Mouse (Mus musculus) A20 (cell line): ENCODE data around the gene Palm2.

ENCODE experiments used
- DNase-seq: peaks from one replicate; pipeline ENCODE4 v3.0.0-alpha.2; 2011; ENCODE audit warnings: low read depth, low spot score

Palm2 gene

GRCm38 (mm10) chr4:57513241-57513933 lies 79.3 kb downstream of the Palm2 start:
- DNase-seq, result no peak

GRCm38 (mm10) chr4:57514003-57514937 lies 80.2 kb downstream of the Palm2 start:
- no peak for DNase-seq

DNA sequence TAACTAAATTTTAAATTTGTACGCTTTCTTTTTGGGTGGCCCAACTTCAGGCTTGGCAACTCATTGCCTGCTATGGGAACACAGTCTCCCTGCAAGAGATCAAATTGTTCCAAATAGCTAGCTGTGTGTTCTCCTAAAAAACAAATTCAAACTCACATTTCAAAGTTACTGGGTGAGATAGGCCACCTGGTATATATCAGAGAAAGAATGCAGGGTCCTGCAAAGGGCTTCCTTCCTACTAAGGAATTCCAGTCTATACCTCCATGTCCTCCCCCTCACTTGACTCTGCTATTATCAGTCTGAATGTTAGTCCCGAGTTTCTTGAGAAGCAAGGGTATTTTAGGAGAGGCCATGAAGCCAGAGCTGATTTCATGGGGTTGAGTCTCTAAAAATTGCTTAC lies 81.3 kb downstream of the Palm2 start:
- no peak for DNase-seq

DNA sequence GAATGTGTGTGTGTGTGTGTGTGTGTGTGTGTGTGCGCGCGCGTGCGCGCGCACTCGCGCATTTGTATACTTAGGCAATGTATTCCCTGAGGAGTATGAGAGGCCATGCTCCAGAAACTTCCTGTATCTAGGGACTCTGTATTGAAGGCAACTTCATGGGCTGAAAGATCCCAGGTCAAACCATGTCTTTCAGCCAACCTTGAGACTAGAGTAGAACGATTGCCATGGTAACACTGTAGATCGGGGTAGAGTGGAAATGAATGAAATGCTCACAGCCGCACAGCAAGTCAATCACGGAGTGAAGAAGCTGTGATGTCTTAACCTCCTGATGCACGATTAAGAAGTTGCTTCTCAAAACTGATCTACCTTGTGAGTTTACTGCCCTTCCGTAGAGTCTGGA lies 89.4 kb downstream of the Palm2 start:
- no peak for DNase-seq

DNA sequence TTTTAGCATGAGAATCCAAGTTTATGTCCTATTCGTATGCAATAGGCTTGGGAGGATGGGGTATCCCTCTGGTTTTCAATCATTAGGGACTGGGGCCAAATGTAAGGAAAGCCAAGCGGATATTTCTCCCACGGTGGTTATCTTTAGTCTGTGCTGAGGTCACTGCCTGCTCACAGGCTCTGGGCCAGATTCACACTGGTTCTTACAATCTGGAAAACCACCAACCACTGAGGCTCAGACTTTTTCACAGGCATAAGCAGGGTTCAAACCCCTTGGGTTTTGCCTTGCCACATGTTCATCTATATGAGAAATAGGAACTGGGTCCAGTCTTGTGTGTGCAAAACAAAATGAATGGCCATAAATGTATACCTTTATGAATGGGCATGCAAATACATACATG lies 90.4 kb downstream of the Palm2 start:
- DNase-seq, result no peak

- DNase-seq, result no peak
These were observed 91.4 kb downstream of the Palm2 start for GRCm38 (mm10) chr4:57525221-57526011.

DNA sequence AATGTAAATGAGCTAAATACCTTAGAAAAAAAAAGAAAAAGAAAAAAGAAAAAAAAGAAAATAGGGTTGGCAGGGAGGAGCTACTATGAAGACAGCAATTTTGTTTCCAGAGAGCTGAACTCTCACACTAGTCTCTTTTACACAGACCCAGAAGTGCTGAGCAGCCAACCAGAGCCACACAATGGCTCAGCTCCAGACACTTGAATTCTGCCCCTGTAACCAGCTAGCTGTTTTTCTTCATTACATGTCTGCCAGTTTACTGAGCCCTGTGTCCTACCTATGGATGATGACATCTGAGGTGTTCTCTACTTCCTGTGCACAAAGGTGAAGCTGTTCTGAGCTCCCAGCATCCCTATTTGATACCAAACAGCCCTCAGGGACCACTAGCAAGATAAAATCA lies 94.2 kb downstream of the Palm2 start:
- no peak for DNase-seq

DNA sequence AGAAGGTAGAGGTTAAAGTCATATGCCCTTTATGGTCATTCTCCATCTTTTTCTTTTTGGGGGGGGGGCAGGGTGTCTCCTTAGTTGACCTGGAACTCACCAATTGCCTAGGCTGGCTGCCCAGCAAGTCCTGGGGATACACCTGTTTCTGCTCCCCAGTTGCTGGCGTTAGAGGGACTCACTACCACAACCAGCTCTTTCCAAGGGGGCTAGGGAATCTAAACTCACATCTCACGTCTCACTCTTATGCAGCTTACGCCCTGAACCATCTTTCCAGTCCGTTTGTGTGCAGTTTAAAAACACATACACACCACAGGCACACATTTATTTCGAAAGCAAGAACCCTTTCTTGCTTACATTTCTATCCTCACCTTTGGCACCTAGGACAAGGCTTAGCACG lies 99.6 kb downstream of the Palm2 start:
- no peak for DNase-seq

DNA sequence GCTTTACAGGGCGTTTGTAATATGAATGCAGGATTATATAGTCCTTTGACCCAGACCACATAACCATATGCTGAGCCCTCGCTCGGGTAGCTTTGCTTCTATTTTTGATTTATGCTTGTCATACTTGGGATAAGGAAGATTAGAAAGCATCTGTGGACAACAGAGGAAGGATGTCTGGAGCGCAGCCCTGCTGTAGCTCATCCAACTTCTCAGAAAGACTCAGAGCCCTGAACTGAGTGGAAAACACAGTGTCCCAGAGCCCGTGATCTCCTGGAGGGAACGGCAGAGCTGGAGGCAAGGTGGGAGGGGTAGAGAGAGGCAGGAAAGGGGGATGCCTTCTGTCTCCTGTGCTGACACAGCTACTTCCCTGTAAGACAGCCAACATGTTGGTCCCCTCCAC lies 100.2 kb downstream of the Palm2 start:
- DNase-seq, result no peak

GRCm38 (mm10) chr4:57535087-57535486 lies 101.0 kb downstream of the Palm2 start:
- peak; percentile 24 for DNase-seq

- DNase-seq, result no peak
These were observed 104.1 kb downstream of the Palm2 start for GRCm38 (mm10) chr4:57538029-57538688.

- no peak for DNase-seq
These were observed 109.7 kb downstream of the Palm2 start for GRCm38 (mm10) chr4:57543692-57544256.

DNA sequence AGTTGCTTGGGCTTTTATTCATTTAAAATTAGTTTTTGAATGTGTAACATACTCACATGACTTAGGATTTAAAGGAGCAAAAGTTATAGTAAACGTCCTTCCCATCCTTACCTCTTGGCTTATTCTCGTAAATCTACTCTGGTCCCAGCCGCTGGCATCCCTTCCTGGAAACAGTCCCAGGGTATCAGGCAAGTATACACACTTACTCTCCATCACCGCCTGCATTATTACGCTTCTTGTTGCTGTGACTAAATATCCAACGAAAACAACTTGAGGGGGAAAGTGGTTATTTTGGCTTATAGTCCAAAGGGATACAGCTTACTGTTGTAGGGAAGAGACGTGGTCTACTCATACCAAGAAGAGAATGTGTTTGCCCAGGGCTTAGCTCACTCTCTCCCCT lies 113.7 kb downstream of the Palm2 start:
- no peak for DNase-seq

DNA sequence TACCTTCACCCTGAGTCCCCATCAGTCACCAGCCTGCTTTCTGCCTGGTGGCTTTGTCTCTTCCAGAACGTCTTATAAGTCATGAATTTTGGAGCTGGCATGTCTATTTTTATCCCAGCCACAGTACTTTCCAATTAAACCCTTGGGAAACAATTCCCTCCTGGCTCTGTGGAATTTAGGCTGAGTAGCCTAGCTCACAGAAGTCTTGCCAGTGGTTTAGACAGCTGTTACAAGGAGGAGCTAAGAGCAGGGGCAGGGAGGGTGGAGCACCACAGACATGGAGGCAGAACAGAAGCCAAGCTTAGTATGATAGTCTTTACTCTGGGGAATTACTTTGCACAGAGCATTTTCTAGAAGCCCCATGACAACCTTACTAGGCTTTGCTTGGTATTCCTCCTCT lies 116.2 kb downstream of the Palm2 start:
- DNase-seq, result no peak

GRCm38 (mm10) chr4:57557102-57557501 lies 123.1 kb downstream of the Palm2 start:
- DNase-seq, result no peak

DNA sequence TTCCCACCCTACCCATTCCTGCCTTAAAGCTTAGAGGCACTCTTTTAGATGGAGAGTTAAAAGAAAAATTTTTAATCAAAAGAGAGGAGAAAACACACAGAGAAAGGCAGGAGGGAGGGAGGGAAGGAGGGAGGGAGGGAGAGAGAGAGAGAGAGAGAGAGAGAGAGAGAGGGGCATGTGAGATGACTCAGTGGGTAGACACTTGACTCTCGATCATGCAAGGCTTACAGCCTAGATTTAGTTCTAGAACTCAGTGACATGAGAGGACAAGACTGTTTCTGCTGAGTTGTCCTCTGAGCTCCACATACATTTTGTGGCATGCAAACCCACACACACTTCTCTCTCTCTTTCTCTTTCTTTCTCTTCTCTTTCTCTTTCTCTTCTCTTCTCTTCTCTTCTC lies 125.4 kb downstream of the Palm2 start:
- no peak for DNase-seq

DNA sequence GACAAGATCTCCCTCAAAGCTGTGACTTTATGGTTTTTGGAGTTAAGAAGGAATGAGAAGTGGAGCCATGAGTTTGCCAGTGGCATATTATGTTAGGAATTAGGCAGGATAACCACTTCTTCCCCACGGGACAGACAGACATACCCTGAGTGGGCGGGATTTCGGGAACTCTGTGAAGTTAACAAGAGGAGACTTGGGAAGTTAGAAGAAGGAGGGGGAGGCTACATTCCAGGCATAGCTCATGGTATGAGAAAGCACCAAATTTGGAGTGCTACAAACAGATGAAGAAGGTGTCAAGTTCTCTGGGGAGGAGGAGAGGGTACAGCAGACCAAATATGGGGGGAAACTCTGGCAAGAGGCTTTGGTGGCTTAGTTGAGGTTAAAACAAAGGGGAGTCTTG lies 126.0 kb downstream of the Palm2 start:
- no peak for DNase-seq

GRCm38 (mm10) chr4:57561055-57561454 lies 127.0 kb downstream of the Palm2 start:
- DNase-seq, result no peak

- no peak for DNase-seq
These were observed 131.2 kb downstream of the Palm2 start for GRCm38 (mm10) chr4:57565283-57565682.

DNA sequence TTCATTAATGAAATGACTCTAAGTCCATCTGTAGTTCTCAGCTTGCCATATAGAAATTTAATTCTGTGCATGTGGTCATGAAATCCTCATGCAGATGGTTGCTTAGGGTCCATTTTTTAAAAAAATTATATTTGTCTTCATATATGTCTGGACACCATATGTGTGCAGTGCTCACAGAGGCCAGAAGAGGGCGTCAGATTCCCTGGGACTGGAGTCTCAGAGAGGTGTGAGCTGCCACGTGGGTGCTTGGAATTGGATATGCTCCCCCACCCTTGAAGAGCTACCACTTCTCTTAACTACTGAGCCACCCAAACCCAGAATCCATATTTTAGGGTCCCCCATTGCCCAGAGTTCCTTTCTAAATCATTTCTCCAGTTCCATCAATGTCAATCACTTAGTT lies 131.8 kb downstream of the Palm2 start:
- peak; percentile 3 for DNase-seq

- no peak for DNase-seq
These were observed 133.7 kb downstream of the Palm2 start, which contains the start of gene Pakap for GRCm38 (mm10) chr4:57567666-57568206. Gene Pakap (plus strand): TSS chr4:57568179.
